Mouse (Mus musculus): ENCODE results near the gene Fam98b. TPM values are rescaled to one million over a fixed set of nuclear protein-coding genes. Genes with fewer than 3 reads are reported as not detected.
A peak's percentile ranks its signal among the peaks of the same experiment; 100 is the strongest.

Fam98b gene
- polyA plus RNA-seq, 1 experiment from 2014 or later = 7.9 TPM

DNA sequence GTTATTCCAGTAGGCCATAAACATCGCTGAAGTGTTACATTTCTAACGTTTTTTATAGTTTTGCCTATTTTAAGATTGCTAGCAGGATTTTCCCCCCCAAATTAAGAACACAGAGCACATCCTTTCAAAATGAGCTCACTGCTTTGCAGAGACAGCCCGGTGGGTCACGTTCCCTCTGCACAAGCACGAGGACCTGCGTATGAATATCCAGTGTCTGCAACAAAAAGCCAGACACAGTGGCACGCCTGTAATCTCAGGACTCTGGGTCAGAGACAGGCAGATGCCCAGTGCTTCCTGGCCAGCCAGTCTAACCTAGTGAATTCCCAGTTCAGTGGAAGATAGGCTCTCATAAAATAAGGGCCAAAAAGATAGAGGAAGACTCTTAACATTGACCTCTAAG is 19.3 kb upstream of the Fam98b start:
- ATAC-seq (ENCODE audit: extremely low read depth, insufficient number of reproducible peaks, low FRiP score, low TSS enrichment) = no peak
- Histone ChIP-seq H3K27me3 (replicated peaks) (peaks cover 13% of the 10 kb centered on the region), H3K9me3 (no peaks in the 10 kb centered on the region), H3K4me1 (no peaks in the 10 kb centered on the region), H3K27ac (replicated peaks) (no peak overlapping the region), H3K9ac (no peak overlapping the region), H3K4me3 (no peak overlapping the region), H3K36me3 (no peaks in the 10 kb centered on the region), H3K4me2 (no peak overlapping the region)
- WGBS = 73% methylated on average over 7 of the region's 7 CpGs

DNA sequence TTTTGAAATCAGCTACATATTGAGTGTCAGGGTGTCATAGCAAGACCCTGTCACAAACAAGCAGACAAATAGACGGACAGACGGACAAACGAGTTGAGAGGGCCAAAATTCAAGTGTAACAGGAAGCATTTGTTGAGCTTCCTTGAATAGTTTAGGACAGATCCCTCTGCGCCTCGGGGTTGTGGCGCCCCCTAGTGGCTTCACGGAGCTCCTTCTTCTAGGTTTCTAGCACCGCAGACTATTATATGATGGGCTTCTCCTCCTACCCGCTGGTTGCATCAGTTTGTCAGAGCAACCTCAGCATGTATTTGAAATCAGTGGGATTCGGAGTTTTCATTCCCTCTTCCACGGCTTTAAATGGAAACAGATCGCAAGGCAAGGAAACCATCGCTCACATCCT is 18.3 kb upstream of the Fam98b start:
- peaks cover 16% of the 10 kb centered on the region for H3K27me3 ChIP-seq (replicated peaks)
- H3K9me3 ChIP-seq = no peaks in the 10 kb centered on the region
- no peak for ATAC-seq (ENCODE audit: extremely low read depth, insufficient number of reproducible peaks, low FRiP score, low TSS enrichment)
- peak overlapping the region; percentile 34 for H3K4me2 ChIP-seq
- no peaks in the 10 kb centered on the region for H3K36me3 ChIP-seq
- 6% methylated on average over 13 of the region's 13 CpGs for WGBS
- no peak overlapping the region for H3K4me3 ChIP-seq
- no peak overlapping the region for H3K9ac ChIP-seq
- no peaks in the 10 kb centered on the region for H3K4me1 ChIP-seq
- H3K27ac ChIP-seq (replicated peaks) = no peak overlapping the region

DNA sequence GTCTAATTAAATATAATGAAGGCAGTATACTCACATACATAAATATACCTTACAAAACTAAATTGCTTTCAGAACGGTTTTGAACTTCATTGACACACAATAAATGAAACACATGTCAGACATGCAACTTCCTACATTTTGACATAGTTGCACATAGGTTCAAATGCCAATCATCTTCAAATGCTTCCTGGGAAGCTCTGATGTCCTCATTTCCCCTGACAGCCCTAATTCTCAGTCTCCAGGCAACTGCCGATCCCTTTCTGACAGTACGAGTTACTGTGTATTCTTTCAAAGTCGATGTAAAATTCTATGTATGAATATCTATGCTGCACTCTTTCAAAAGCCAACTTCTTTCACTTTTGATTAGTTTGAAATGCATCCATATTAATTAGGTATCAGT is 7.6 kb upstream of the Fam98b start:
- H3K27ac ChIP-seq (replicated peaks) = no peak overlapping the region
- H3K9me3 ChIP-seq = no peaks in the 10 kb centered on the region
- no peak overlapping the region for H3K4me2 ChIP-seq
- no peak overlapping the region for H3K9ac ChIP-seq
- H3K4me3 ChIP-seq = no peak overlapping the region
- no peak for ATAC-seq (ENCODE audit: extremely low read depth, insufficient number of reproducible peaks, low FRiP score, low TSS enrichment)
- H3K4me1 ChIP-seq = no peaks in the 10 kb centered on the region
- H3K27me3 ChIP-seq (replicated peaks) = peaks cover 38% of the 10 kb centered on the region
- no peaks in the 10 kb centered on the region for H3K36me3 ChIP-seq
- WGBS = 76% methylated on average over 4 of the region's 4 CpGs

DNA sequence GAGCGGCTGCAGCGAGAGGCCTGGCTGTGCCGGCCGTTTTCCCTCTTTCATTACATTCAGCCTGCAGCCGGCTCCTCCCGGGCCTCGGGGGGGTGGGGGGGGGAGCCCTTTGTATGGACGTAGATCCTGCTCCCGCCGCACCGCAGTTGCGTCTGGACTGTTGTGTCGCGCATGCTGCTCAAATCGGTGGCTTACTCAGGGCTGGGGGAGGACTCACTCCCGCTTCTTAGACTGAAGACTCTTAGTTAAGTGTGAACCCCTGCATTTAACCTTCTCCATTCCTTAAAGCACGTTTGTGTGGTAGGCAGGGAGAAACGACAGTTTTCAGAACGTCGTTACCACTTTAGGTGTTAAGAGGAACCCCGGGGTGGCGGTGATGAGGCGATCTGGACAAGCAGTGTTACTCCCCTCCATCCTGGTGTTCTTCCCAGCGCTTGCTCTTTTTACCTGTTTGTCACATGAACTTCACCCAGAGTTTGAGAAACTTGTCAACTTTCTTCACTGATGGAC is 517 bp downstream of the Fam98b start:
- Histone ChIP-seq H3K9ac (peak overlapping the region; percentile 97), H3K4me2 (peak overlapping the region; percentile 79), H3K4me3 (peak overlapping the region; percentile 90), H3K36me3 (no peaks in the 10 kb centered on the region), H3K27ac (replicated peaks) (peak overlapping the region; percentile 82), H3K27me3 (replicated peaks) (peaks cover 12% of the 10 kb centered on the region; the same call in 1 of the 2 replicates), H3K4me1 (peaks cover 19% of the 10 kb centered on the region), H3K9me3 (no peaks in the 10 kb centered on the region)
- WGBS = 0% methylated on average over 24 of the region's 24 CpGs
- ATAC-seq (ENCODE audit: extremely low read depth, insufficient number of reproducible peaks, low FRiP score, low TSS enrichment) = no peak

DNA sequence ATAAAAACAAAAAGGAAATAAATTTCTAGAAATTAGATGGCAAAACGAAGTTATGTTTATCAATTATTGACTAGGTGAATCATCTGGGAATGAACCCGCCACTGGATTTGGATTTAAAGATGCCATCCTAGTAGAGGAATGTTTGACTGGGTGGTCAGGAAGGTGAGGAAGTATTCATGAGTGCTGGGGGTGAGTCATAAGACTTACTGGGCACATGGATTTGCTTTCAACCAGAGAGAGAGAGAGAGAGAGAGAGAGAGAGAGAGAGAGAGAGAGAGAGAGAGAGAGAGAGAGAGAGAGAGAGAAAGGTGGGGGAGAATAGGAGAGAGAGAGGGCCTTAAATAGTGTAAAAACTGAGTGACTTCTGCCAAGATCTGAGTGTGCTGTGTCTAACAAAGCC is 5.9 kb downstream of the Fam98b start:
- H3K36me3 ChIP-seq = peaks cover 21% of the 10 kb centered on the region
- no peak overlapping the region for H3K9ac ChIP-seq
- no peaks in the 10 kb centered on the region for H3K9me3 ChIP-seq
- WGBS = 86% methylated on average over 2 of the region's 2 CpGs
- no peaks in the 10 kb centered on the region for H3K27me3 ChIP-seq (replicated peaks)
- H3K4me1 ChIP-seq = peaks cover 16% of the 10 kb centered on the region
- no peak for ATAC-seq (ENCODE audit: extremely low read depth, insufficient number of reproducible peaks, low FRiP score, low TSS enrichment)
- H3K27ac ChIP-seq (replicated peaks) = no peak overlapping the region
- H3K4me3 ChIP-seq = no peak overlapping the region
- no peak overlapping the region for H3K4me2 ChIP-seq

DNA sequence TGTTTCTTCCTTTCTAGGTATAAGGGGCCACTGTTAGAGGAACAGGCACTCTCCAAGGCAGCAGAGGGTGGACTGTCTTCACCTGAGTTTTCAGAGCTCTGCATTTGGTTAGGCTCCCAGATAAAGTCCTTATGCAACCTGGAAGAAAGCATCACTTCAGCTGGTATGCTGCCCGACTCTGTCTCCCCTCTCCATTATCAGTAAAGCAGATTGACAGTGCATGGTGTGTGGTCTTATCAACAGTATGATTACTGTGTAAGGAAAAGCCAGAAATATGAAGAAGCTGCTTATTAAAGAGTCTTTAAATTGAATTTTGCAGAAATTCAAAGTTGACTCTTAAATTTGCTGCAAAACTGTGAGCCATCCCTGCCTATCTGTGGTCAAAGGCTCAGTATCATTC is 8.1 kb downstream of the Fam98b start:
- Histone ChIP-seq H3K9me3 (no peaks in the 10 kb centered on the region), H3K4me3 (no peak overlapping the region), H3K4me1 (peaks cover 5% of the 10 kb centered on the region; the same call in 1 of the 2 replicates), H3K27ac (replicated peaks) (no peak overlapping the region), H3K27me3 (replicated peaks) (no peaks in the 10 kb centered on the region), H3K36me3 (peaks cover 30% of the 10 kb centered on the region), H3K4me2 (no peak overlapping the region), H3K9ac (no peak overlapping the region)
- no peak for ATAC-seq (ENCODE audit: extremely low read depth, insufficient number of reproducible peaks, low FRiP score, low TSS enrichment)
- WGBS = 36% methylated on average over 1 of the region's 1 CpGs

DNA sequence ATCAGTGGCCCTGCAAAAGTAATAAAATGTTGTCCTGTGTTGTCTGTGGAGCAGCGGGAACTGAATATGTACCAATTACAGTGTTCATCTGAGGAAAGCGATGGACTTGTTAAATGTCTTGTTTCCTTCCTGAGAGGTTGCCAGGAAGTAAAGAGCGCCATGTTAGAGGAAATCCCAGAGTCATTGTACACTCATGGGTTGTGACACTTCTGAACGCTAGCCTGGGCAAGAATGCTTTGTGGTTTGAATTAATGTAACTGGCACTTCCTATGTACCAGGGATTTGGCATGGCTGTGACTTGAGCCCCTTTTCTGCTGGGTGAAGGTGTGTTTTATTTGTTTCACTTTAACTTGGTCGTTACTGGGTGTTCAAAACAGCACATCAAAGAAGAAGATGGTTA is 12.6 kb downstream of the Fam98b start:
- ATAC-seq (ENCODE audit: extremely low read depth, insufficient number of reproducible peaks, low FRiP score, low TSS enrichment) = no peak
- peaks cover 52% of the 10 kb centered on the region for H3K36me3 ChIP-seq

DNA sequence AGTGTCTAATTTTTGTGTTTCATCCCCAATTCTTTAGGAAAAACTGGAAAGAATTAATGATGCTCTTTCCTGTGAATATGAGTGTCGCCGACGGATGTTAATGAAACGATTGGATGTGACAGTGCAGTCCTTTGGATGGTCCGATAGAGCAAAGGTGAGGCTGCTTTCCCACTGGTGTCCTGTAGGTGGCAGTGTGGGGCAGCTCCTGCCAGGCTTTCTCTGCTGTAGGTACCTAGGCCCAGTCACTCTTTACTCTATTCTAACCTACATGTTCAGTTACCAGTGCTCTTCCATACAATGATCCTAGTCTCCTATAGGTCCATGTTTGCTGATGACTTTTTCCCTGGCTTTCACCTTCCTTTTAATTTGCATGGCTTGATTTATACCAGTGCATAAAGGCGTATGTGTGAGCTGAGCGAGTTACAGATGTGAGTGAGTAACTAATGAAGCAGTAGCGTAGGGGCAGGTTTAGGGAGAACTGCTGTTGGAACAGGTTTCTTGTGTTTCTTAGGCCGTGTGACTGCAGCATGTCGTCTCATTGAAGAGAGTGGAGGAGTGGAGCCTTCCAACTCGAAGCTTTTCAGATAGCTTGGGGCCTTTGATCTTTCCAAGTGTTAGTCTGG is 14.4 kb downstream of the Fam98b start:
- no peak overlapping the region for H3K9ac ChIP-seq
- no peak overlapping the region for H3K4me2 ChIP-seq
- 65% methylated on average over 11 of the region's 11 CpGs for WGBS
- peaks cover 56% of the 10 kb centered on the region for H3K36me3 ChIP-seq
- no peak overlapping the region for H3K27ac ChIP-seq (replicated peaks)
- no peak overlapping the region for H3K4me3 ChIP-seq
- H3K4me1 ChIP-seq = no peaks in the 10 kb centered on the region
- no peaks in the 10 kb centered on the region for H3K9me3 ChIP-seq
- no peak for ATAC-seq (ENCODE audit: extremely low read depth, insufficient number of reproducible peaks, low FRiP score, low TSS enrichment)
- no peaks in the 10 kb centered on the region for H3K27me3 ChIP-seq (replicated peaks)

More for the DNA sequence above, 12.6 kb downstream of the Fam98b start:
- 82% methylated on average over 5 of the region's 5 CpGs for WGBS
- Histone ChIP-seq H3K4me3 (no peak overlapping the region), H3K27ac (replicated peaks) (no peak overlapping the region), H3K9me3 (no peaks in the 10 kb centered on the region), H3K4me2 (no peak overlapping the region), H3K9ac (no peak overlapping the region), H3K27me3 (replicated peaks) (no peaks in the 10 kb centered on the region), H3K4me1 (no peaks in the 10 kb centered on the region)

DNA sequence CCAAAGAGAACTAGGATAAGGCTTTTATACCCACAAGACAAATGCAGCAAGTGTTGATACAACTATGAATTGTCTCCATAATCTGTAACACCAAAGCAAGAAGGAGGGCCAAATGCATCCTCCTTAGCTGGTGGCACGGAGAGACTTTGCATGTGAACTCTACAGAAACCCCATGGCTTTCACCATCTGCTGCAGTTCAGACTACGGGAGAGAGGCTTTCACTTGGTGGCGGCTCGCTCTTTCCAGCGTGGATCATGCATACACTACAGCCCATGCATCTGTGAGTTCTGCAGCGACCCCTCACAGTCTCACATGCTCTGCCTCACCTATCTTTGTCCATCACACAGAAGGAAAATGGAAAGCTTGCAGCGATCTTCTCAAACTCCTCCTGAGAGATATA is 38.8 kb downstream of the Fam98b start:
- no peak for ATAC-seq (ENCODE audit: extremely low read depth, insufficient number of reproducible peaks, low FRiP score, low TSS enrichment)
- Histone ChIP-seq H3K9ac (no peak overlapping the region), H3K36me3 (no peaks in the 10 kb centered on the region), H3K4me3 (no peak overlapping the region), H3K4me1 (no peaks in the 10 kb centered on the region), H3K4me2 (no peak overlapping the region), H3K27me3 (replicated peaks) (no peaks in the 10 kb centered on the region), H3K27ac (replicated peaks) (no peak overlapping the region), H3K9me3 (no peaks in the 10 kb centered on the region)
- WGBS = 80% methylated on average over 7 of the region's 7 CpGs

DNA sequence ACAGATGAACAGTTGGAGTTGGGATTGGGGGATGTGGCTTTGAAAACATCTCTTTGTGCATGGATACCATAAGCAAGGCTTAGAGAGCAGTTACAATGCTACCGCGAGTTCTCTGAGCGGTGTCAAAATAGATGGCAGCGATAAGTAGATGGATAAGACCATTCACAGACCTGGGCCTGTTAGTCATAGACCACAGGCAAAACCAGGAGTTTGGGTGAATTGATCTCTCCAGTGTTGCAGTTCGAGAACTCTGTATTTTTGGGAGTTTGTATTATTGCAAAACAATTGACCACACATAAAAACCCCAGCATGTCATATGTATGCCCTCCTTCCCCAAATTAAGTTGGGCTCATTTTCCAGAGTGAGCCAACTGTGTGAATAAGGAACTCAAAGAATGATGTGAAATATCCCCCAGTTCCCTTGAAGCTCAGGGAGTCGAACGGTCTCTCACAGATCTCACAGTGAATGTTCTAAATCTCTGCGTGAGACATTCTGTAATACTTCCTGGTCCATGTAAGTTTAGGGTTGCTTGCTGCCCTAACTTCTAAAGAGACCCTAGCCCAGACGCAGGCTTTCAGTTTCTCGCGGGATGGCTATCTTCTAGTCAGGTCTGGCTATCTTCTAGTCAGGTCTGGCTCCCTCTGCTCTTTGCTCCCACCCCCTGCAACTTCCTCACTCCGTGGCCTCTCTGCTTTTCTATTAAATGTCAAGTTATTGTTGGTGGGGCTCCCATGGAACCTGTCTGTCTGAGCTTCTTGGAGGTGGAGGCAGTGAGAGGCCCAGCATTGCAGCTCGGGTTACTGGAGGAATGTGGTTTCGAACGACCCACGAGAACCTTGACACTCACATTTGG is 50.3 kb downstream of the Fam98b start:
- no peak overlapping the region for H3K4me3 ChIP-seq
- no peak overlapping the region for H3K27ac ChIP-seq (replicated peaks)
- H3K9me3 ChIP-seq = no peaks in the 10 kb centered on the region
- WGBS = 75% methylated on average over 16 of the region's 16 CpGs
- no peaks in the 10 kb centered on the region for H3K27me3 ChIP-seq (replicated peaks)
- no peaks in the 10 kb centered on the region for H3K4me1 ChIP-seq
- no peak overlapping the region for H3K9ac ChIP-seq
- H3K36me3 ChIP-seq = no peaks in the 10 kb centered on the region
- ATAC-seq (ENCODE audit: extremely low read depth, insufficient number of reproducible peaks, low FRiP score, low TSS enrichment) = no peak
- no peak overlapping the region for H3K4me2 ChIP-seq

DNA sequence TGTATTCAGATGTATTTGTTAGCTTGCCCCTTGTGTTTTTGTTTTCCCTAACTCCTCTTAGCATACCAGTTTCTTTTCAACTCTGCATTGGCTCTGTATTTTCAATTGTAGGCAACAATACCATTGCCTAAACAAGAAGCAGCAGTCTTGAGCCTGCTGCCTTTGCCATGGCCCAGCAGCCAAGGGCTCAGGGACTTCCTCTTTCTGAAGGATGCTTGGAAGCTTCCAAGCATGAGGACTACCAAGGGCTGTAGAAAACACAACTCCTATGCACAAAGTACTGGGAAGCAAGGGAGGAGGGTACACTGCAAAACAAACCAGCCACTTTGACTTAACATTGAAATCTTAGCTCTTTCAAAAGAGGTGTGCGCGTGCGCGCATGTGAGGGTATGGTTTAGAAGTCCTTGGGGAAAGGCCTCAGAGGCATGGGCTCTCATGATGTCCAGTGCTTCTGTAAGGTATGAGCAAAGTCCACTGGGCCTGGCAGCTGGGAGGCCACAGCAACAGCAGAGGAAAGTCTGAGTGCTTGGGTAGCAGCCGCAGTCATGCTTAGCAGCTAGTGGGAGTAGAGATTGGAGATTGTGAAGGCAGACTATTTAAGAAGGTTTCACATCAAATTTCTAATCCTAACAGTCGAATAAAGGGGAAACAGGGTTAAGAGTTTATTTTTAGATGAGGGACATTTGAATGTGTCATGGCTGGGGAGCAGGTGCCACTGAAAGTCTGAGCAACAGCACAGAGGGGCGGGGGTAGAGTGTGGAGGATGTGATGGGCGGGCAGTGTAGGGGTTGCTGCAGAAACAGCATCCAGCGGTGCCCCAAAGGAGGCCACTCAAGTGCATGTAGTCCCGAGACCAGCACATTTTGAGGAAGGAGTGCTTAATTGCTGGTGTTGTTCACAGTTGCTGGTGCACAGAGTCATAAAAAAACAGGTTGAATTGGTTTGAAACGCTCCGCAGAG is 54.1 kb downstream of the Fam98b start:
- Histone ChIP-seq H3K4me1 (no peaks in the 10 kb centered on the region), H3K4me3 (no peak overlapping the region), H3K4me2 (no peak overlapping the region), H3K9ac (no peak overlapping the region), H3K27me3 (replicated peaks) (no peaks in the 10 kb centered on the region), H3K9me3 (no peaks in the 10 kb centered on the region), H3K27ac (replicated peaks) (no peak overlapping the region), H3K36me3 (no peaks in the 10 kb centered on the region)
- ATAC-seq (ENCODE audit: extremely low read depth, insufficient number of reproducible peaks, low FRiP score, low TSS enrichment) = no peak
- WGBS = 83% methylated on average over 12 of the region's 12 CpGs
